Mouse (Mus musculus) intestine, embryonic 14.5 days (tissue): Measurements from ENCODE around the gene Ubtd2. TPM values are rescaled to one million over a fixed set of nuclear protein-coding genes. Genes with fewer than 3 reads are reported as not detected.
A peak's percentile ranks its signal among the peaks of the same experiment; 100 is the strongest.

Source experiments
- ATAC-seq: fragments of 200-750 bp; cut with Nextera tagmentation; replicated peaks from 2 replicates; pipeline ENCODE4 v1.8.0; 2017; ENCODE audit warnings: low read depth, moderate number of reproducible peaks, moderate TSS enrichment, moderate library complexity; ENCODE audit not compliant: low FRiP score, low TSS enrichment
- DNase-seq: peaks from one replicate; pipeline ENCODE4 v3.0.0-alpha.2; 2018; ENCODE audit warnings: low spot score
- H3K27ac ChIP-seq: fragments of 300-500 bp; sonication (generic); 2 replicates; pipeline ENCODE4 v1.5.1; 2014; ENCODE audit warnings: low read depth, mild to moderate bottlenecking, control low read depth
- H3K27me3 ChIP-seq: fragments of 300-500 bp; sonication (generic); replicated peaks from 2 replicates; pipeline ENCODE4 v1.6.1; 2014; ENCODE audit warnings: low read length, control low read depth; ENCODE audit not compliant: control insufficient read depth, insufficient read depth
- H3K36me3 ChIP-seq: fragments of 300-500 bp; sonication (generic); 2 replicates; pipeline ENCODE4 v1.6.1; 2014; ENCODE audit warnings: low read length, control low read depth; ENCODE audit not compliant: control insufficient read depth, insufficient read depth
- H3K4me1 ChIP-seq: fragments of 300-500 bp; sonication (generic); replicated peaks from 2 replicates; pipeline ENCODE4 v1.6.1; 2014; ENCODE audit warnings: low read length, control low read depth, mixed read lengths; ENCODE audit not compliant: control insufficient read depth, insufficient read depth
- H3K4me2 ChIP-seq: fragments of 300-500 bp; sonication (generic); 2 replicates; pipeline ENCODE4 v1.6.1; 2014; ENCODE audit warnings: low read length
- H3K4me3 ChIP-seq: fragments of 300-500 bp; sonication (generic); 2 replicates; pipeline ENCODE4 v1.5.1; 2014; ENCODE audit warnings: low read depth, low read length, control low read depth, mixed read lengths
- H3K9ac ChIP-seq: fragments of 300-500 bp; sonication (generic); 2 replicates; pipeline ENCODE4 v1.6.1; 2014; ENCODE audit warnings: mild to moderate bottlenecking, low read length
- H3K9me3 ChIP-seq: fragments of 300-500 bp; sonication (generic); 2 replicates; pipeline ENCODE4 v1.6.1; 2016; ENCODE audit warnings: low read length, control low read depth; ENCODE audit not compliant: control insufficient read depth
- WGBS: fragments of 180-500 bp; shearing (Covaris S2); extraction: QIAGEN DNeasy Blood & Tissue Kit; methylation state at CpG from one replicate; pipeline ENCODE4 v1.1.7; 2014; 5-methylcytosine and 5-hydroxymethylcytosine counted together
- polyA plus RNA-seq: library from polyadenylated mRNA; unstranded; fragments of >200 nt; fragmentation: Nextera tagmentation; extraction: Ambion mirVana; gene quantifications from 2 replicates; pipeline ENCODE4 v1.2.1, GENCODE M21; 2014

The Ubtd2 gene
- polyA plus RNA-seq, 1 experiment from 2014 or later: 48.6 TPM

DNA sequence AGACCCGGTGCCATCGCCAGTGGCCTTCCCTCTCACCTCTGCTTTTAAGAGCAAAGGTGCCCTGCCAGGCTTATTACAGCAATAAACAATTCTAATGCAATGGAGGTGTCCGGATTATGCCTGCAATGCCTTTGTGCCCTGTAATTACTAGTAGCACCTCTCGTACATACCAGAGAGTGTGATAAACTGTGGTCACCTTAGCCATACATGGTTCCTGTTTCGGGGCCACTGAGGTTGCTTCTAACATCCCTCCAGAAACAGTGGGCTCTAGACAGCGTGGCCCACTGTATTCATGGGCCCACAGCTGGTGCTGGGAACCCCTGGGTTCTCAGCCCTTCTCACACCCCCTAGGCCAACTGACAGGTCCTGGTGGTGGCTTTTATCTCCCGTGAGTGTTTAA, 27.6 kb upstream of the Ubtd2 start:
- DNase-seq (no peak), ATAC-seq (no peak)
- WGBS: 69% methylated on average over 7 of the region's 7 CpGs
- Histone ChIP-seq H3K4me3 (no peak overlapping the region), H3K27me3 (no peaks in the 10 kb centered on the region), H3K4me1 (no peaks in the 10 kb centered on the region), H3K27ac (no peak overlapping the region), H3K9ac (no peak overlapping the region), H3K36me3 (peaks cover 30% of the 10 kb centered on the region), H3K9me3 (no peaks in the 10 kb centered on the region), H3K4me2 (no peak overlapping the region)

DNA sequence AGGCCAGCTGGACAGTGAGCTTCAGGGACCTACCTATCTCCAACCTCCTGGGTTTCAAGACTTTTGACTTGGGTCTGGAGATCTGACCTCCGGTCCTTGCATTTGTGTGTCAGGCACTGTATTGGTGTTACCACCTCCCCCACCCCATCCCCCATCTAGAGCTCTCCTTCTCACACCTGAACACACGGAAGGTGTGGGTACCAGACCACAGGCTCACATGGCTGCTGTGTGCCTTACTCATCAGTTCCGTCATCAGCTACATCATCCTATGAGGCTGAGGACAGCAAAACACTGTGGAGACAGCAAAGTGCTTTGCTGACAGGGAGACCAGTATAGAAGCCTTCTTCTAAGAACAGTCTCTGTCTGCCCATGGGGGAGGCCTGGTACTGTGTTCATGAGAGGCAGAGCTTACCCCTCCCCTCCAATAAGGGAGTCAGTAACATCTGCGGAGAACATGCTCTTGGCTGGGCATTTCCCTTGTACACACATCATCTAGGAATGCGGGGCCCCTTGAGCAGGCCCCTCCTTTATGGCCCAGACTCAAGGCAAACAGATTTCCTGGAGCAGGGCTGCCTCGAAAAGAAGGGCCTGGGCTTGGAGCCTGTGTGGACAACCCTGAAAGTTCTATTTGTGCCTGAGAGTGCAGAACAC, 19.6 kb upstream of the Ubtd2 start:
- DNase-seq (peak; percentile 79), ATAC-seq (peak; percentile 91)
- Histone ChIP-seq H3K27ac (peak overlapping the region; percentile 72), H3K9me3 (no peaks in the 10 kb centered on the region), H3K9ac (no peak overlapping the region), H3K4me3 (no peak overlapping the region), H3K4me1 (peaks cover 16% of the 10 kb centered on the region), H3K4me2 (no peak overlapping the region), H3K36me3 (no peaks in the 10 kb centered on the region), H3K27me3 (no peaks in the 10 kb centered on the region)
- 40% methylated on average over 6 of the region's 6 CpGs for WGBS

DNA sequence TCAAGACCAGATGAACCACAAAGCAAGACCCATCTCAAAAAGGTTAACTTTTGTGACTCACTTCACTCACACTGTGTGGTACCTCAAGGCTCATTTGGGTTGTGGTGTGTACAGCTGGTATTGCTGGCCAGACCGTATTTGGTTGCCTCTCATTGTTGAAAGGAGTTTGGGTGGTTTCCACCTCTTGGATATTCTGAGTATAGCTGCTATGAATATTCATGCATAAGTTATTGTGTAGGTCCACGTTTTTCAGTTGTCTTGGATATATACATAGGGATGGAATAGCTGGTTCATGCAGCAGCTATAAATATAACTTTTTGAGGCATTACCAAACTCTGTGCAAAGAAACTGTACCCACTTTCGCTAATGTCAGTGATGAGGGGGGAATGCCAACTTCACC, 12.6 kb upstream of the Ubtd2 start:
- ATAC-seq (no peak), DNase-seq (no peak)
- WGBS: 79% methylated on average over 3 of the region's 3 CpGs
- Histone ChIP-seq H3K27ac (no peak overlapping the region), H3K36me3 (no peaks in the 10 kb centered on the region), H3K27me3 (no peaks in the 10 kb centered on the region), H3K9ac (no peak overlapping the region), H3K4me2 (no peak overlapping the region), H3K4me1 (no peaks in the 10 kb centered on the region), H3K4me3 (no peak overlapping the region), H3K9me3 (no peaks in the 10 kb centered on the region)

DNA sequence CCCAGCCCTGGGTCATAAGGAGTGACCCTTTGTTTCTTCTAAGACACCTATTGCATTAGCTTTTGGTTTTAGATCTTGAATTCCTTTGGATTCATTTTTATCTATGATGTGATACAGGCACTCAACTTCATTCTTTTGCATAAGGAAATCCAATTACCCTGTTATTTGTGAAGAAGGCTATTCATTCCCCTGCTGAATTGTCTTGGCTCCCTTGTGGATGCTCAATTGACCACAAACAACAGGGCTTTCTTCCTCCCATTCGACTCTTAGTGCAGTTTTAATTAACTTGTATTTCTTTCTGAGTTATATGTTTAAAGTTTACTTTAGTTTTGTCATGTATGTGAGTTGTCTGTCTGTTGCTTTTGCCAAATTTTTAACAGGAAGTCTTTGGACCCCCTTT, 10.9 kb upstream of the Ubtd2 start:
- no peaks in the 10 kb centered on the region for H3K9me3 ChIP-seq
- no peak for ATAC-seq
- 52% methylated on average over 1 of the region's 1 CpGs for WGBS
- no peaks in the 10 kb centered on the region for H3K27me3 ChIP-seq
- no peaks in the 10 kb centered on the region for H3K36me3 ChIP-seq
- no peak overlapping the region for H3K27ac ChIP-seq
- H3K4me2 ChIP-seq: no peak overlapping the region
- DNase-seq: no peak
- H3K4me3 ChIP-seq: no peak overlapping the region
- no peak overlapping the region for H3K9ac ChIP-seq
- H3K4me1 ChIP-seq: no peaks in the 10 kb centered on the region

DNA sequence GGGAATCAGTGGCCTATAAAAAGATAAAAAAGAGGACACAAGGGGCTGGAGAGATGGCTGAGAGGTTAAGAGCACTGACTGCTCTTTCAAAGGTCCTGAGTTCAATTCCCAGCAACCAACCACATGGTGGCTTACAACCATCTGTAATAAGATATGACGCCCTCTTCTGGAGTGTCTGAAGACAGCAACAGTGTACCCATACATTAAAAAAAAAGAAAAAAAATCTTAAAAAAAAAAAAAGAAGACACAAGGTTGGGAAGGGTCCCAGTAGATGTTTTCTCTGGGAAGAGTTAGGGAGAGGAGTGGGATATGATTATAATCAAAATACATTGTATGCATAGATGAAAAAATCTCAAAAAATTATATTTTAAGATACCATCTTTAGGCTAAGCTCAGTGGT, 10.0 kb upstream of the Ubtd2 start:
- Histone ChIP-seq H3K27me3 (no peaks in the 10 kb centered on the region), H3K4me1 (no peaks in the 10 kb centered on the region), H3K4me3 (no peak overlapping the region), H3K27ac (no peak overlapping the region), H3K9ac (no peak overlapping the region), H3K9me3 (no peaks in the 10 kb centered on the region), H3K4me2 (no peak overlapping the region), H3K36me3 (no peaks in the 10 kb centered on the region)
- no peak for ATAC-seq
- 79% methylated on average over 1 of the region's 1 CpGs for WGBS
- no peak for DNase-seq

DNA sequence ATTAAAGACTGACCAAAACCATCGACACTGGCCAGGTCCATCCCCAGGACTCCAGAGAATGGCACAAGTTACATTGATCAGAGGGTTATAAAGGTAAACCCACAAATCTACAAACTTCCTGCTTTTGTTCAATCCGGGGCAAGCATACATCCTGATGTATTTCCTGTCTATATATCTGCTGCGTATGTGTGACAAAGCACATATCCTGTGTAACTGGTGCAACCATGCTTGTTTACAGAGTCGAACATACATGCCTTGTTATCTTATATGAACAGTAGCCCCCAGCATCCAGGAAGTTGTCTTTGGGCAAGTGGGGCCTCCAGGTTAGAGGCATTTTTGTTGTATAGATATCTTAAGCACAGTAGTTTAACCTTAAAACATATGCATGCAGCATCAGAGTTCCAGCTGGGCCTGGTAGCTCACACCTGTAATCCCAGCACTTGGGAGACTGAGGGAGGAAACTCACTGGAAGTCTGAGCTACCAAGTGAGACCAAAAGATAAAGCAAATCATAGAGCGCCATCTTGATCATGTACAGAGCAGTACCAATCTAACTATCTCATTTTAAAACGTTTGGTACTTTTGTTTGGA, 9.4 kb upstream of the Ubtd2 start:
- DNase-seq: no peak
- 74% methylated on average over 6 of the region's 6 CpGs for whole genome bisulfite sequencing

DNA sequence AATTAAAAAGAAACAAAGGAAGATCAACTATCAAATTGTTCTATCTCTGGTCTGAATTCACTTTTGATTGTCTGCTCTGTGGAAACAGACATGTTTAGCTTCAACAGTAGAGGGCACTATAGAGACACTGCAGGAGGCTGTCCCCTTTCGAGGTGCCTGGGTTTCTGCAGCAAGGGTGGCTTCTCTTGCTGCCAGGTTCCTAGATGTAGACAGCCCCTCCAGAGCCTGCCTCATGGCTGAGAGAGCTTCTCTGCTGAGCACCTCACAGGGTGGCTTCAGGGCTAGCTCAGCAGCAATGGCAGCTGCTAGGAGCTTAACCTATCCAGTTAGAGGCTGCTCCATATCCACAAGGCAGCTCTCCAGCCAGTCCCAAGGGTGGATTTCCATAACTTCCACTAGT, 5.0 kb upstream of the Ubtd2 start:
- no peak overlapping the region for H3K4me2 ChIP-seq
- no peaks in the 10 kb centered on the region for H3K4me1 ChIP-seq
- H3K36me3 ChIP-seq: no peaks in the 10 kb centered on the region
- no peak overlapping the region for H3K27ac ChIP-seq
- DNase-seq (peak; percentile 69), ATAC-seq (no peak)
- no peak overlapping the region for H3K4me3 ChIP-seq
- no peaks in the 10 kb centered on the region for H3K9me3 ChIP-seq
- 0% methylated on average over 1 of the region's 1 CpGs for WGBS
- H3K27me3 ChIP-seq: no peaks in the 10 kb centered on the region
- H3K9ac ChIP-seq: no peak overlapping the region

More for the DNA sequence above, 9.4 kb upstream of the Ubtd2 start:
- H3K9me3 ChIP-seq: no peaks in the 10 kb centered on the region
- no peaks in the 10 kb centered on the region for H3K27me3 ChIP-seq
- H3K4me2 ChIP-seq: no peak overlapping the region
- H3K9ac ChIP-seq: no peak overlapping the region
- no peak overlapping the region for H3K4me3 ChIP-seq
- H3K27ac ChIP-seq: no peak overlapping the region
- no peaks in the 10 kb centered on the region for H3K4me1 ChIP-seq
- no peaks in the 10 kb centered on the region for H3K36me3 ChIP-seq
- no peak for ATAC-seq

DNA sequence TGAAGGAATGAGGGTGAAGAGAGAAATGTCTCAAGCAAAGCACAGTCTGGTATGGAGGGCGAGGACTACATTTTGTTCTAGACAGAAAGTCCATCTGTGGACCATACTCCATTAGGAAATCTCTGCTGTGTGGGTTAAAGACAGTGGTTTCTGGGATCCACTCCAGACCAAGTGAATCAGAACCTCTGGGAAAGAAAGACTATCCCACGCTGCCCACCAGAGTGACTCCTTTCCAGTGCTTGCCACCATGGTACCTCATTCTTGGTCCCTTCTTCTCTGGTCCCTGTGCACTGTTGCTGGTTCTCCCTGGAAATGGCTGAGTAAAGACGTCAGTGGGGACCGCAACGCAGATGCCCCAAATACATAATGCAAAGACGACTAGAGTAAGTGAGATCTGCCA, 3.9 kb upstream of the Ubtd2 start:
- H3K27ac ChIP-seq: no peak overlapping the region

DNA sequence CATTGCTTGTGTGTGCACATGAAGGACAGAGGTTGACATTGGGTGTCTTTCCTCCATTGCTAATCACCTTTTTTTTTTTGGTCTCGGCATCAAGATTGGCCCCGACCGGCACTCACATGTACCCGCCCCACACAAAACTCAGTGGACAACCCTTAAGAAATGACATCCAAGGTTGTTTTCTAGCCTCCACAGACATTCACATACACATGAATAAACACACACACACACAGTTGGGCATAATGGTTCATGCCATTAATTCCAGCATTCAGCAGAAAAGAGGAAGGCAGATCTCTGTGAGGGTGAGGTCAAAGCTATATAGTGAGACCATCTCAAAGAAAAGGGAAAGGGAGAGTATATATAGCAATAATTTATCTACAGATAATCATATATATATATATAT, 2.4 kb upstream of the Ubtd2 start:
- Histone ChIP-seq H3K9me3 (no peaks in the 10 kb centered on the region), H3K36me3 (no peaks in the 10 kb centered on the region), H3K27me3 (no peaks in the 10 kb centered on the region), H3K4me2 (no peak overlapping the region), H3K27ac (no peak overlapping the region), H3K4me1 (peaks cover 11% of the 10 kb centered on the region; the same call in 1 of the 2 replicates), H3K9ac (no peak overlapping the region), H3K4me3 (no peak overlapping the region)
- WGBS: 93% methylated on average over 4 of the region's 4 CpGs
- no peak for ATAC-seq
- no peak for DNase-seq

More for the DNA sequence above, 3.9 kb upstream of the Ubtd2 start:
- no peak overlapping the region for H3K4me3 ChIP-seq
- no peak overlapping the region for H3K9ac ChIP-seq
- H3K4me2 ChIP-seq: no peak overlapping the region
- no peaks in the 10 kb centered on the region for H3K36me3 ChIP-seq
- H3K4me1 ChIP-seq: peaks cover 2% of the 10 kb centered on the region; the same call in 1 of the 2 replicates
- ATAC-seq: no peak
- no peaks in the 10 kb centered on the region for H3K9me3 ChIP-seq
- no peaks in the 10 kb centered on the region for H3K27me3 ChIP-seq
- no peak for DNase-seq
- WGBS: 87% methylated on average over 6 of the region's 6 CpGs
